Mouse (Mus musculus) cortical plate, adult 2 months (tissue): ENCODE results near the gene Tbc1d22a. TPM values are rescaled to one million over a fixed set of nuclear protein-coding genes. Genes with fewer than 3 reads are reported as not detected.

Experiments
- H3K27ac ChIP-seq: fragments of 200-500 bp; 2 replicates; pipeline ENCODE4 v1.5.1; 2012; ENCODE audit warnings: low read length, control low read depth, inconsistent platforms; ENCODE audit not compliant: insufficient read depth
- H3K4me1 ChIP-seq: fragments of 200-500 bp; 2 replicates; pipeline ENCODE4 v1.6.1; 2011; ENCODE audit warnings: low read length; ENCODE audit not compliant: control insufficient read depth, insufficient read depth
- H3K4me3 ChIP-seq: fragments of 200-500 bp; 2 replicates; pipeline ENCODE4 v1.5.1; 2011; ENCODE audit warnings: mild to moderate bottlenecking, low read length, control low read depth; ENCODE audit not compliant: insufficient read depth
- CTCF ChIP-seq: fragments of 200-500 bp; IDR thresholded peaks from 2 replicates; pipeline ENCODE4 v1.5.1; 2011; ENCODE audit warnings: mild to moderate bottlenecking, control low read depth, low read length; ENCODE audit not compliant: insufficient read depth; ENCODE audit errors: extremely low read depth
- POLR2A ChIP-seq: fragments of 200-500 bp; IDR thresholded peaks from 2 replicates; pipeline ENCODE4 v1.6.1; 2011; ENCODE audit warnings: mild to moderate bottlenecking, low read length, control low read depth; ENCODE audit not compliant: insufficient read depth; ENCODE audit errors: extremely low read depth
- polyA plus RNA-seq: library from polyadenylated mRNA; depleted of rRNA; stranded (reverse); fragments of >200 nt; gene quantifications from 2 replicates; pipeline ENCODE4 v1.2.3, GENCODE M21; 2012

Tbc1d22a gene
- polyA plus RNA-seq, 1 experiment: 33.9 TPM

DNA sequence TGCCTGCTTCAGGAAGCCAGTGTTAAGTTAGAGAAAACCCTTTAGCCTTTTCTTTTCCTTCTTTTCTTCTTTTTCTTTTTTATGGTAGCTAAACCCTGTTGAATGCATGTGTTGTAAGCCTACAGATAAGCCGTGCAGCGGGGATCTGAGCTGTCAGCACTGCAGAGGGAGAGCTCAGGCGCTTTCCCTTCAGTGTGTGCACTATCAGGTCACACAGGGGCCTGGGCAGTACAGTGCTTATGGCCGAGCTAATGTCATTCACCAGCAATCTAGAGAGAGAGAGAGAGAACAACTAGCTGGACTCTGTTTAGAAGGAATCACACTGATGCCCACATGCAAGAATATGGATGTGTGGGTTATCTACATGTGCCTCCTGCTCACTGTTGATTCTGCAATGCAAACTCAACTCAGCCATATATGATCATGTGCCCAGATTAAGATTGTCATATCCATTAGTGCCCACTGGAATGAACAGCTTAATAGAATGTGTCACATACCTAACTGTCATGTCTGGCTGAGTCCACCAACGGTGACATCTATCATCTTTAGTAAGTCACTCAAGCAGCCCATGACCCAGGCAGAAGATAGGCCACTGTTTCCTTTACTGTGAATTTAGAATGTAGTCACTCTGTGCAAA, 212.2 kb downstream of the Tbc1d22a start:
- TF ChIP-seq POLR2A: no peak
- TF ChIP-seq CTCF: no peak
- no peak overlapping the region for H3K4me3 ChIP-seq
- H3K27ac ChIP-seq: no peak overlapping the region
- H3K4me1 ChIP-seq: no peaks in the 10 kb centered on the region

DNA sequence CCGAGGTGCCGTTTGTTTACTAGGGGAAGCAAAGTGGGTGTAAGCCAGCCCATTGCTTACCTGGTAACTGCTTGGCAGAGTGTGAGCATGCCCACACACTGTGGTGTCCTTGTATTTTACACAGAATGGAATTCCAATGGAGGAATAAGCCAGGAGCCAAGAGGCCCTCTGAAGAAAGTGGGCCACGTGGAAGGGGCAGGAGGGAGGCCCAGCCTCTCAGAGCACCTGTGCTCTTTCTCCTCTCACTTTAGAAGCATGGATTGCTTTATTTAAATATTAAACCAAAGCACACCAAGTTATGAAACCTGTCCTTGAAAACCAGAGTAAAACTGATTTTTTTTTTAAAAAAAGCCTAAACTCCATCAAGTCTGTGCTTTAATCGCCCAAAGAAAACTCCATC, 213.2 kb downstream of the Tbc1d22a start:
- Histone ChIP-seq H3K4me3 (no peak overlapping the region), H3K4me1 (no peaks in the 10 kb centered on the region), H3K27ac (no peak overlapping the region)
- TF ChIP-seq POLR2A (no peak), CTCF (no peak)

DNA sequence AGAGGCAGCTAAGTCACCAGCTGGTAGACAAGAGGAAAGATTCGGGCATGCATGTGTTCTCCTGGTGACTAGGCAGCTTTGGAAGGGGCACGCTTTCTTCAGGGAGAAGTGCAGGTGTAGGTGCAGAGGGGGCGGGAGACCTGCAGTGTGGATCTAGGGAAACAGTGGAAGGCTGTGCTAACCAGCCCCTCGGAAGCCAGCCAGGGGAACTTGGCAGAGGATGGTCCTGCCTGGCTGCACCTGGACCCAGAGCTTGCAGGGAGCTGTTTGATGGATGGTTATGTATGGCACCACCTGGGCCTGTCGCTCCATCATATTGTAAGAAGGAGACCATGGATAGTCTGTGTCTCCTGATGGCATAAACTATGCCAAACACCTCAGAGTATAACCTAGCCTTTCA, 214.2 kb downstream of the Tbc1d22a start:
- Histone ChIP-seq H3K4me3 (no peak overlapping the region), H3K27ac (no peak overlapping the region), H3K4me1 (no peaks in the 10 kb centered on the region)
- TF ChIP-seq POLR2A: no peak
- no peak for TF ChIP-seq CTCF

DNA sequence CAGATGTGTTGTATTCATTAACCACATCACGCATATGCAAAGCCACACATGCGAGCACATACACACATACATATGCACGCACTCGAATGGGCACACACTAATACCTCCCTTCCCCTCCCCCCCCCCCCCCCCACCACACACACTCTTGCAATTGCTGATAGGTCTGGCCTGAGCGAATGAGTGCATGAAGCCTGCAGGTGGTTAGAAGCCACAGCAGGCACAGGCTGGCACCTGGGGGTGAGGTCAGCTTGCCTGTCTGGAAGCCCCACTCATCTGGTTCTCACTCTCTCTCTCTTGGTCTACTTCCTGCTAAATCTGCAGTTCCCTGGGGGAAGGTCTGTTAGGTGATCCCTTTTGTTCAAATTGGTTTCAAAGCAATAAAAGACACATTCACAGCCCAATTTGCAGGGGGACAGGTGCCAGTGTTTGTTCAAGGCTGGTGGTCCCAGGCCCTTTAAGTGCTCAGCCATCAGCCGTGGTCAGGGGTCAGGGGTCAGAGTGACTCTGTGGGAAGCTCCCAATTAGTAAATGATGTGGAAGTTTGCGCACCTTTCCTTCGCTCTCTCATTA, 215.6 kb downstream of the Tbc1d22a start:
- no peak for TF ChIP-seq POLR2A
- TF ChIP-seq CTCF: no peak
- Histone ChIP-seq H3K4me3 (no peak overlapping the region), H3K4me1 (no peaks in the 10 kb centered on the region), H3K27ac (no peak overlapping the region)

- Histone ChIP-seq H3K4me1 (no peaks in the 10 kb centered on the region), H3K4me3 (no peak overlapping the region), H3K27ac (no peak overlapping the region)
- TF ChIP-seq CTCF (no peak), POLR2A (no peak)
Measured at GRCm38 (mm10) chr15:86431539-86432080, 217.4 kb downstream of the Tbc1d22a start.

GRCm38 (mm10) chr15:86432791-86433190, 218.5 kb downstream of the Tbc1d22a start:
- Histone ChIP-seq H3K4me3 (no peak overlapping the region), H3K27ac (no peak overlapping the region), H3K4me1 (no peaks in the 10 kb centered on the region)
- TF ChIP-seq CTCF (no peak), POLR2A (no peak)

DNA sequence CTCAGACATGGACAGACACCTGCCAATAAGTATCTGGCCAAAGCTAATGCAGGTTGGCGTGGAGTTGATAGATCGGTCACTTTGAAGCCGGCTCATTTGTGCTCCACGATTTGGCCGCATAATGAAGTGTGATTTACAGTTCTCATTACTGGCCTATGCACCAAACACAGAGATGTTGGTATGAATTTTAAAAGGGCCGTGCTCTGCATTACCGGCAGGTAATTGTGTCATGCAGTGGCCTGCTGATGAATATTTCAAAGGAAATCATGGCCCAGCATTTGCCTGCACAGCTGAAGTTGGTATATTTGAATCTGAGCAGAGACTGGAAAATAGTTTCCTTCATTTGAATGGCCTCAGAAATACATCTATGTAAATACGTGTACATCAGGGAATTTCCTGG, 219.1 kb downstream of the Tbc1d22a start:
- no peak for TF ChIP-seq CTCF
- no peak for TF ChIP-seq POLR2A
- no peak overlapping the region for H3K4me3 ChIP-seq
- H3K4me1 ChIP-seq: no peaks in the 10 kb centered on the region
- no peak overlapping the region for H3K27ac ChIP-seq

DNA sequence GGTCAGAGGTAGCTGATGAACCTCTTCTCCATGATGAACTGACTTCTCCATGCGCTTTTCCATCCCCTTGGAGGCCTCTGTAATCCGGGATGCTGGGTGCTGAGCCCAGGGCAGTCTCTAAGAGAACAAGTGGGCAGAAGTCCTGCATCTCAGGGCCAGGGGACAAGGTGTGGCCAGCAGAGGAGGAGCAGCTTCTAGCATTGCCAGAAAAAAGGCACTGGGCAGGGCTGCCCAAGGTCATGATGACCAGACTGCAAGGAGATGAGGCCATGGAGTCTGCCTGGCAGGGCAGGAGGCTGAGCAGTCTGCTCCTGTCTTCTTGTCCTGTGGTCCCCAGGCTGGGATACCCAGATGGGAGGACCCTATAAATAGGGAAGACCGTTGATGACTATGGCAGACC, 220.0 kb downstream of the Tbc1d22a start:
- H3K4me3 ChIP-seq: no peak overlapping the region
- H3K27ac ChIP-seq: no peak overlapping the region
- TF ChIP-seq CTCF (no peak), POLR2A (no peak)
- H3K4me1 ChIP-seq: no peaks in the 10 kb centered on the region

DNA sequence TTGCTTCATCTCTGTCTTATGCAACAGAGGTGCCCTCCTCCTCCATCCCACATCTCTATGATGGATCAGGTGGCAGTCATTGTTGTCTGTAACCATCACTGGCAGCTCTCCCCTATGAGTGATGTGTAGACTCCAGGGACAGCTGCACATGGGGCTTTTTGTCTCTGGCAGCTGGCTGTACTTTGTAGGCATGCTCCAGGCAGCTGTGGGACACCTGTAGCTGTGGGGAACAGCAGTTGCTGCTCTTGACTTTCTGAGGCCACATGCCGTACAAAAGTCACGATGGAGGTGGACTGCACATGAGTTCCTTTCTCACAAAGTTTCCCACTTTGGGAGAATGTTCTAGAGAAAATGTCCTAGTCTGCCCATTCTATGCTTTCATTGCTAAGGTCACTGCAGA, 223.1 kb downstream of the Tbc1d22a start:
- no peak overlapping the region for H3K27ac ChIP-seq
- no peak overlapping the region for H3K4me3 ChIP-seq
- TF ChIP-seq POLR2A (no peak), CTCF (no peak)
- no peaks in the 10 kb centered on the region for H3K4me1 ChIP-seq

DNA sequence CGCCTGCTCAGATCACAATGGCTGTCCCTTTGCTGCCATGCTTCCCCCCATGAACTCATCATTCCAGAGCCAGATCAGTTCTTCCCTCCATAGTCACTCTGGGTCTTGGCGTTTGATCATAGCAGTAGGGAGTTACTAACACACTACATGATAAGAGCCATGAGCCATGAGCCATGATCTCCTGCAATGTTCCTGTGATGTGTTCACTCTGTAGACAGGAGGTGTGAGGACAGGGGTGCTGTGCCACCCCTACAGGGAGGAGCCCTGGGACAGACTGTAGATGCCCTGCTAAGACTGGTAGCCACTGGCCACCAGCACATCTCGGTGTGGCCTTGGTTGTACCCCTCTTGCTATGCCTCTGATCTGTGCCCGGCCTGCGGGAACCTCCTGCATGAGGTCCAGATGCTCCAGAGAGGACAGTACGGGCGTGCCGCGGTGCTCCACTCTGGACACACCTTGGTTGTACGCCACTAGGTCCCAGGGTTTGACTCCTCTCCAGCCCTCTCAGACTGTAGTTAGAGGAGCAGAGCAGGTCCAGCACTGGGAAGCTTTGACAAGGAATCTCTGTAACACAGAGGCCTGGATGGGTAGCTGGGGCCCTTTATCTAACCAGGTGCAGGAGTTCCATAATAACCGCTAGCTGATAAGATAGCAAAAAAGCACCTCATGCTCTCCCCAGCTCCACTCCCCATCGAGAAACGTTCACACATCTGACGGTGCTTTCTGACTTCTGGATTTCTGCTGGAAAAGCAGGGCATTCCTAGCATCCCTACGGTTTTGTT, 224.9 kb downstream of the Tbc1d22a start:
- H3K4me1 ChIP-seq: no peaks in the 10 kb centered on the region
- no peak overlapping the region for H3K27ac ChIP-seq
- H3K4me3 ChIP-seq: no peak overlapping the region
- TF ChIP-seq CTCF: no peak
